Mouse (Mus musculus): Measurements from ENCODE around the gene Col28a1.

- TF ChIP-seq CTCF (IDR thresholded peaks at IDR 0.05; ENCODE audit: insufficient read depth, low read depth, low read length): no peak
- no peak for TF ChIP-seq POLR2A (IDR thresholded peaks at IDR 0.05; ENCODE audit: insufficient read depth, low read depth, low read length)
These were observed 43.5 kb downstream of the Col28a1 start for GRCm38 (mm10) chr6:8148916-8149315.
